Mouse (Mus musculus): Measurements from ENCODE around the gene Itgb2l.

- no peak for TF ChIP-seq POLR2A (IDR thresholded peaks at IDR 0.05; ENCODE audit: borderline replicate concordance, extremely low read depth, insufficient read depth, insufficient read length, poor library complexity, severe bottlenecking)
- no peak for TF ChIP-seq CTCF (IDR thresholded peaks at IDR 0.05; ENCODE audit: borderline replicate concordance, extremely low read depth, insufficient read depth, insufficient read length)
Measured at GRCm38 (mm10) chr16:96382496-96383181, 60.8 kb downstream of the Itgb2l start.
